ENCODE assay signal across 24 mouse cellular contexts in genomic region chr6:98872334-98872733, GRCm38 (mm10).
DNase-seq lines count a peak whose midpoint lies in the region; ATAC-seq lines count a peak whose summit lies in the region.
"Had no signal": no experiment of that assay in that cellular context is flagged by ENCODE, and none has a peak within 500 bp of the region (broad histone marks: within the 10 kb centered on the region; RNA-seq: fewer than 3 reads in every experiment).

No protein-coding gene starts in this region.

- no peak for ATAC-seq in forebrain, embryonic 14.5 days
- ATAC-seq in forebrain, embryonic 11.5 days (replicated peaks; ENCODE audit: low FRiP score), result no peak
- ATAC-seq: forebrain, embryonic 16.5 days; inflammation-experienced regulatory T-cells, adult 6 months had no signal

- H3K4me1 ChIP-seq in forebrain, embryonic 14.5 days (ENCODE audit: control insufficient read depth, insufficient read depth, low read length), result no peaks in the 10 kb centered on the region
- no peaks in the 10 kb centered on the region for H3K4me1 ChIP-seq in forebrain, embryonic 11.5 days (replicated peaks; ENCODE audit: control insufficient read depth, insufficient read depth, low read length)
- H3K4me1 ChIP-seq: embryonic facial prominence, embryonic 15.5 days; liver, embryonic 15.5 days; midbrain, embryonic 12.5 days had no signal

- peak; percentile 5 for DNase-seq in forebrain, embryonic 14.5 days (ENCODE audit: low spot score)
- no peak for DNase-seq in forebrain, embryonic 11.5 days (ENCODE audit: low spot score)
- DNase-seq in lung, postnatal 4 days, result peak; percentile 6 to 27
- no peak for DNase-seq in lung, postnatal 14 days
- peak; percentile 21 for DNase-seq in retina, embryonic 14.5 days (ENCODE audit: low spot score)
- no peak for DNase-seq in layer of hippocampus, postnatal 25 days (ENCODE audit: extremely low spot score in 1 of 2, low spot score in 1 of 2)
- DNase-seq in cerebellum, adult 11 months, result no peak
- DNase-seq: adrenal gland, adult 2 months; cerebellum, adult 18-20 months; cerebellum, postnatal 14 days; kidney, adult 18-20 months; kidney, postnatal 10 days; left cerebral cortex, postnatal 4 days; right cerebral cortex, postnatal 25 days; spleen, adult 18-20 months; thymus, postnatal 14 days had no signal

- no peak overlapping the region for H3K27ac ChIP-seq in forebrain, embryonic 14.5 days (ENCODE audit: low read depth, low read length)
- H3K27ac ChIP-seq in forebrain, embryonic 11.5 days (ENCODE audit: low read depth, low read length), result no peak overlapping the region
- H3K27ac ChIP-seq: embryonic facial prominence, embryonic 15.5 days; hindbrain, embryonic 13.5 days; limb, embryonic 15.5 days; liver, embryonic 15.5 days; macrophage; midbrain, embryonic 12.5 days had no signal

- 54% methylated on average over 3 of the region's 3 CpGs for WGBS in forebrain, embryonic 14.5 days
- 72% methylated on average over 3 of the region's 3 CpGs for WGBS in forebrain, embryonic 11.5 days

- no peaks in the 10 kb centered on the region for H3K27me3 ChIP-seq in forebrain, embryonic 14.5 days (replicated peaks; ENCODE audit: control insufficient read depth, insufficient read depth, low read length)
- no peaks in the 10 kb centered on the region for H3K27me3 ChIP-seq in forebrain, embryonic 11.5 days (ENCODE audit: control insufficient read depth, insufficient read depth, low read length)
- H3K27me3 ChIP-seq: embryonic facial prominence, embryonic 15.5 days; hindbrain, embryonic 13.5 days; limb, embryonic 15.5 days; liver, embryonic 15.5 days; midbrain, embryonic 12.5 days had no signal

- H3K36me3 ChIP-seq in forebrain, embryonic 14.5 days (ENCODE audit: control insufficient read depth, insufficient read depth, low read length), result no peaks in the 10 kb centered on the region
- no peaks in the 10 kb centered on the region for H3K36me3 ChIP-seq in forebrain, embryonic 11.5 days (ENCODE audit: control insufficient read depth, insufficient read depth, low read length)
- H3K36me3 ChIP-seq: embryonic facial prominence, embryonic 15.5 days; hindbrain, embryonic 13.5 days; limb, embryonic 15.5 days; liver, embryonic 15.5 days; midbrain, embryonic 12.5 days had no signal

- H3K9ac ChIP-seq in forebrain, embryonic 14.5 days (ENCODE audit: low read length), result no peak overlapping the region
- H3K9ac ChIP-seq in forebrain, embryonic 11.5 days (ENCODE audit: low read length), result no peak overlapping the region
- H3K9ac ChIP-seq: embryonic facial prominence, embryonic 15.5 days; hindbrain, embryonic 13.5 days; limb, embryonic 15.5 days; liver, embryonic 15.5 days; midbrain, embryonic 12.5 days had no signal

- no peak overlapping the region for H3K4me2 ChIP-seq in forebrain, embryonic 14.5 days (ENCODE audit: low read length)
- H3K4me2 ChIP-seq in forebrain, embryonic 11.5 days (ENCODE audit: low read depth, low read length, severe bottlenecking), result no peak overlapping the region
- H3K4me2 ChIP-seq: embryonic facial prominence, embryonic 15.5 days; hindbrain, embryonic 13.5 days; limb, embryonic 15.5 days; liver, embryonic 15.5 days; midbrain, embryonic 12.5 days had no signal

- no peak overlapping the region for H3K4me3 ChIP-seq in forebrain, embryonic 14.5 days (ENCODE audit: low read depth, low read length)
- H3K4me3 ChIP-seq in forebrain, embryonic 11.5 days (ENCODE audit: low read depth, low read length), result no peak overlapping the region
- H3K4me3 ChIP-seq: embryonic facial prominence, embryonic 15.5 days; hindbrain, embryonic 13.5 days; limb, embryonic 15.5 days; liver, embryonic 15.5 days; midbrain, embryonic 12.5 days had no signal

- H3K9me3 ChIP-seq in forebrain, embryonic 14.5 days (replicated peaks; ENCODE audit: control insufficient read depth, low read length), result no peaks in the 10 kb centered on the region
- no peaks in the 10 kb centered on the region for H3K9me3 ChIP-seq in forebrain, embryonic 11.5 days (ENCODE audit: control insufficient read depth, low read length)
- H3K9me3 ChIP-seq: embryonic facial prominence, embryonic 15.5 days; hindbrain, embryonic 13.5 days; limb, embryonic 15.5 days; liver, embryonic 15.5 days; midbrain, embryonic 12.5 days had no signal

Comparison
In these comparisons a context has a peak if more than half of its experiments do, and no peak if none do; other contexts are left out.
1. DNase-seq: peak in forebrain, embryonic 14.5 days (single experiment), lung, postnatal 4 days (2 of 2) and retina, embryonic 14.5 days (single experiment); none in forebrain, embryonic 11.5 days (single experiment), lung, postnatal 14 days (single experiment), layer of hippocampus, postnatal 25 days (0 of 2) and cerebellum, adult 11 months (single experiment).